Mouse (Mus musculus) G1E-ER4 (cell line): ENCODE results near the gene Gm4498. TPM values are rescaled to one million over a fixed set of nuclear protein-coding genes. Genes with fewer than 3 reads are reported as not detected.
"Not testable (repeated sequence)": the region's sequence is repeated elsewhere in the genome, so short reads cannot be mapped to it uniquely, and the experiment has no call there.

Experiments used
- GATA1 ChIP-seq: IDR thresholded peaks from one replicate; pipeline ENCODE4 v1.8.0; 2012; ENCODE audit warnings: low read length, inconsistent platforms
- polyA plus RNA-seq: library from polyadenylated mRNA; stranded (reverse); fragments of >175 nt; gene quantifications from 2 replicates; pipeline ENCODE4 v1.2.3, GENCODE M21; 2012

The Gm4498 gene
- polyA plus RNA-seq: not detected in 2 replicates

- TF ChIP-seq GATA1: not testable (repeated sequence)
These were observed at the start of gene Gm4498 for GRCm38 (mm10) chr7:20233728-20234127. TSS of gene Gm4498 (minus strand) at chr7:20233828.

- TF ChIP-seq GATA1: not testable (repeated sequence)
These were observed 29.1 kb upstream of the Gm4498 start, which contains the start of gene Gm5890 for GRCm38 (mm10) chr7:20262734-20263133. TSS of gene Gm5890 (minus strand) at chr7:20262834.

GRCm38 (mm10) chr7:20205507-20205906 is 28.1 kb downstream of the Gm4498 start, which contains the start of gene Gm6164:
TSS of gene Gm6164 (minus strand) at chr7:20205607.
- not testable (repeated sequence) for TF ChIP-seq GATA1

- TF ChIP-seq GATA1: not testable (repeated sequence)
These were observed 40.2 kb downstream of the Gm4498 start, which contains the start of gene Vmn1r95 for GRCm38 (mm10) chr7:20193410-20193809. TSS of gene Vmn1r95 (plus strand) at chr7:20193710.

Other genes with a start within 250 kb of the Gm4498 start
- not detected in 2 replicates for gene Nlrp9b, start 242.4 kb downstream of the Gm4498 start, polyA plus RNA-seq
- gene Vmn1r91, start 134.1 kb downstream of the Gm4498 start, polyA plus RNA-seq: not detected in 2 replicates
- gene Gm16442, start 111.2 kb downstream of the Gm4498 start, polyA plus RNA-seq: not detected in 2 replicates
- gene Vmn1r93, start 94.7 kb downstream of the Gm4498 start, polyA plus RNA-seq: not detected in 2 replicates
- not detected in 2 replicates for gene Vmn1r94, start 65.5 kb downstream of the Gm4498 start, polyA plus RNA-seq
- not detected in 2 replicates for gene Vmn1r95, start 40.1 kb downstream of the Gm4498 start, polyA plus RNA-seq
- gene Gm6164, start 28.2 kb downstream of the Gm4498 start, polyA plus RNA-seq: not detected in 2 replicates
- gene Gm5890, start 29.0 kb upstream of the Gm4498 start, polyA plus RNA-seq: not detected in 2 replicates
- gene Gm4133, start 100.2 kb upstream of the Gm4498 start, polyA plus RNA-seq: not detected in 2 replicates
- gene Gm5728, start 141.6 kb upstream of the Gm4498 start, polyA plus RNA-seq: not detected in 2 replicates
- gene Vmn1r100, start 184.1 kb upstream of the Gm4498 start, polyA plus RNA-seq: not detected in 2 replicates
- gene Vmn1r101, start 208.8 kb upstream of the Gm4498 start, polyA plus RNA-seq: not detected in 2 replicates
- not detected in 2 replicates for gene Gm10670, start 241.1 kb upstream of the Gm4498 start, polyA plus RNA-seq